Mouse (Mus musculus): Measurements from ENCODE around the gene Gm17660. TPM values are rescaled to one million over a fixed set of nuclear protein-coding genes. Genes with fewer than 3 reads are reported as not detected.
A peak's percentile ranks its signal among the peaks of the same experiment; 100 is the strongest.

Gm17660 gene
- total and polyA plus RNA-seq, 2 experiments from 2014 or later: not detected

GRCm38 (mm10) chr5:104047200-104048105 is 30.0 kb downstream of the Gm17660 start:
- ATAC-seq (ENCODE audit: insufficient read depth, low read depth) (no peak), DNase-seq (ENCODE audit: low spot score) (peak; percentile 21)
- Histone ChIP-seq H3K4me1 (ENCODE audit: control insufficient read depth, insufficient read depth) (peaks cover 13% of the 10 kb centered on the region), H3K4me3 (ENCODE audit: low read depth, low read length) (peak overlapping the region; percentile 85), H3K27ac (ENCODE audit: low read depth) (peak overlapping the region; percentile 88), H3K9me3 (replicated peaks; ENCODE audit: control insufficient read depth, low read length) (no peaks in the 10 kb centered on the region), H3K27me3 (ENCODE audit: control insufficient read depth, insufficient read depth, low read length) (no peaks in the 10 kb centered on the region), H3K36me3 (replicated peaks; ENCODE audit: control insufficient read depth, insufficient read depth, low read length) (peaks cover 21% of the 10 kb centered on the region), H3K4me2 (ENCODE audit: low read depth, low read length) (peak overlapping the region; percentile 77), H3K9ac (replicated peaks; ENCODE audit: low read depth, low read length) (peak overlapping the region; percentile 94)
- TF ChIP-seq EP300 (IDR thresholded peaks at IDR 0.05; ENCODE audit: low read depth) (no peak), CTCF (IDR thresholded peaks at IDR 0.05; ENCODE audit: low read depth) (no peak)
- WGBS: 2% methylated on average over 19 of the region's 19 CpGs

- Histone ChIP-seq H3K9ac (replicated peaks; ENCODE audit: low read depth, low read length) (peak within 1 kb of the TSS; percentile 94), H3K36me3 (replicated peaks; ENCODE audit: control insufficient read depth, insufficient read depth, low read length) (peaks cover 11% of the 10 kb centered on the region), H3K4me1 (ENCODE audit: control insufficient read depth, insufficient read depth) (peaks cover 13% of the 10 kb centered on the region), H3K4me2 (ENCODE audit: low read depth, low read length) (peak within 1 kb of the TSS; percentile 77), H3K27ac (ENCODE audit: low read depth) (peak within 1 kb of the TSS; percentile 88), H3K4me3 (ENCODE audit: low read depth, low read length) (peak within 1 kb of the TSS; percentile 85), H3K27me3 (ENCODE audit: control insufficient read depth, insufficient read depth, low read length) (no peaks in the 10 kb centered on the region), H3K9me3 (replicated peaks; ENCODE audit: control insufficient read depth, low read length) (no peaks in the 10 kb centered on the region)
- DNase-seq (ENCODE audit: low spot score): peak; percentile 98
- TF ChIP-seq CTCF (IDR thresholded peaks at IDR 0.05; ENCODE audit: low read depth): peak; percentile 5; the same call in 1 of the 2 replicates
- TF ChIP-seq EP300 (IDR thresholded peaks at IDR 0.05; ENCODE audit: low read depth): peak; percentile 86; the same call in 1 of the 2 replicates
- peak; percentile 98 for ATAC-seq (ENCODE audit: insufficient read depth, low read depth)
- WGBS: 4% methylated on average over 90 of the region's 90 CpGs
Measured at GRCm38 (mm10) chr5:104046256-104047199, 30.9 kb downstream of the Gm17660 start, which contains the start of gene Nudt9. Nudt9 (plus strand) TSS chr5:104046306.

DNA sequence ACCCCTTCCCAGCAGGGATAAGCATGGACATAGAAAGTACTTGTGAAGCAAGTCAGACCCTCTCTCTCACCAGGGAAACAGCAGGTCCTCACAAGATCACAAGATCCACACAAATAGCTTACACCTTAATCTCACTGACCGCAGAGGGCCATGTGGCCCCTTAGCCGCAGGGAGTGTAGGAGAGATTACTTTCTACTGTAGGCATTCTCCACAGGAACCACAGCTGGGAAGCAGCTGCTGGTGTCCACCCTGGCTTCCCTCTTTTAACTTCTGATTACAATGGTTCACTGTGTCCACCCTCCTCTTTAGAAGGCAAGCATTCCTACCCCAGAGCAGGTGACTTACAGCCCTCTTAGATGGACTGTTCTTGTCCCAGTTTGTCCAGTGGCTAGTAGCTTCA is 33.7 kb downstream of the Gm17660 start:
- ATAC-seq (ENCODE audit: insufficient read depth, low read depth): no peak
- no peak for TF ChIP-seq EP300 (IDR thresholded peaks at IDR 0.05; ENCODE audit: low read depth)
- no peak for TF ChIP-seq CTCF (IDR thresholded peaks at IDR 0.05; ENCODE audit: low read depth)
- 29% methylated on average over 2 of the region's 2 CpGs for WGBS
- peaks cover 13% of the 10 kb centered on the region for H3K4me1 ChIP-seq (ENCODE audit: control insufficient read depth, insufficient read depth)
- no peaks in the 10 kb centered on the region for H3K36me3 ChIP-seq (replicated peaks; ENCODE audit: control insufficient read depth, insufficient read depth, low read length)
- H3K9me3 ChIP-seq (replicated peaks; ENCODE audit: control insufficient read depth, low read length): no peaks in the 10 kb centered on the region
- no peak overlapping the region for H3K9ac ChIP-seq (replicated peaks; ENCODE audit: low read depth, low read length)
- H3K27ac ChIP-seq (ENCODE audit: low read depth): 0 out of 2 replicates have a peak overlapping the region, but pooled peaks have one; percentile 36
- H3K4me3 ChIP-seq (ENCODE audit: low read depth, low read length): no peak overlapping the region
- no peak overlapping the region for H3K4me2 ChIP-seq (ENCODE audit: low read depth, low read length)
- H3K27me3 ChIP-seq (ENCODE audit: control insufficient read depth, insufficient read depth, low read length): no peaks in the 10 kb centered on the region
- DNase-seq (ENCODE audit: low spot score): no peak

DNA sequence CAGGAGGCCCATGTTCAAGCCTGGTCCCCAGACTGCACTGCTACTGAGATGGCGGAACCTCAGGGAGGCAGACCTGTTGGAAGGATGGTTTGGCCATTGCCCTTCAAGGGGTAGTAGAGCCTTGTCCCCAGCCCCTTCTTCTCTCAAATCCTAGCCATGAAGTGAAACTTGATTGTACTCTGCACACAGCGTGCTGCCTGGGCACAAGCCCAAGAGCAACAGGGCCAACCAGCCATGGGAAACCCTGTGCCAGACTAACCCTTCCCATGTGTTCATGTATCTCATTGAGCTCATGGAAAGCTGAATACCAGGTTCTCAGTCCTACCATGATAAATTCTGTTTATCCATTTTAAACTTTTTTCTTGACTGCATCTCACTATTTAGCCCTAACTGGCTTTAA is 34.5 kb downstream of the Gm17660 start:
- no peak for TF ChIP-seq EP300 (IDR thresholded peaks at IDR 0.05; ENCODE audit: low read depth)
- H3K9me3 ChIP-seq (replicated peaks; ENCODE audit: control insufficient read depth, low read length): no peaks in the 10 kb centered on the region
- H3K4me3 ChIP-seq (ENCODE audit: low read depth, low read length): no peak overlapping the region
- H3K27me3 ChIP-seq (ENCODE audit: control insufficient read depth, insufficient read depth, low read length): no peaks in the 10 kb centered on the region
- H3K9ac ChIP-seq (replicated peaks; ENCODE audit: low read depth, low read length): no peak overlapping the region
- no peak overlapping the region for H3K4me2 ChIP-seq (ENCODE audit: low read depth, low read length)
- H3K4me1 ChIP-seq (ENCODE audit: control insufficient read depth, insufficient read depth): peaks cover 9% of the 10 kb centered on the region
- WGBS: 61% methylated on average over 2 of the region's 2 CpGs
- DNase-seq (ENCODE audit: low spot score) (peak; percentile 18), ATAC-seq (ENCODE audit: insufficient read depth, low read depth) (no peak)
- H3K36me3 ChIP-seq (replicated peaks; ENCODE audit: control insufficient read depth, insufficient read depth, low read length): no peaks in the 10 kb centered on the region
- peak overlapping the region; percentile 31; the same call in 1 of the 2 replicates for H3K27ac ChIP-seq (ENCODE audit: low read depth)

Data from heart, postnatal 0 days (tissue).